Mouse (Mus musculus) forelimb bud, embryonic 11.5 days (tissue): ENCODE results near the gene Galk1.

Source experiments
- DNase-seq: peaks from one replicate; pipeline ENCODE4 v3.0.0-alpha.2; 2012; ENCODE audit warnings: low read depth, low spot score

Gene Galk1

GRCm38 (mm10) chr11:116012262-116012947, at the start of gene Galk1:
TSS of gene Galk1 (minus strand) at chr11:116012719.
- DNase-seq = peak; percentile 94

GRCm38 (mm10) chr11:116061641-116062415, 49.3 kb upstream of the Galk1 start:
- DNase-seq = no peak

GRCm38 (mm10) chr11:116060596-116060995, 48.1 kb upstream of the Galk1 start:
- no peak for DNase-seq

- DNase-seq = no peak
Measured at GRCm38 (mm10) chr11:116059691-116060025, 47.1 kb upstream of the Galk1 start.

GRCm38 (mm10) chr11:116058868-116059690, 46.6 kb upstream of the Galk1 start:
- no peak for DNase-seq

GRCm38 (mm10) chr11:116058022-116058614, 45.6 kb upstream of the Galk1 start:
- DNase-seq = no peak

- DNase-seq = no peak
Measured at GRCm38 (mm10) chr11:116057237-116057881, 44.8 kb upstream of the Galk1 start.

- DNase-seq = no peak
Measured at GRCm38 (mm10) chr11:116055873-116056272, 43.4 kb upstream of the Galk1 start.

GRCm38 (mm10) chr11:116053510-116054229, 41.2 kb upstream of the Galk1 start:
- DNase-seq = no peak

GRCm38 (mm10) chr11:116050196-116050595, 37.7 kb upstream of the Galk1 start:
- DNase-seq = no peak

- no peak for DNase-seq
Measured at GRCm38 (mm10) chr11:116049610-116050009, 37.1 kb upstream of the Galk1 start.

- no peak for DNase-seq
Measured at GRCm38 (mm10) chr11:116045173-116045572, 32.7 kb upstream of the Galk1 start.

- DNase-seq = no peak
Measured at GRCm38 (mm10) chr11:116043286-116043685, 30.8 kb upstream of the Galk1 start.

- DNase-seq = no peak
Measured at GRCm38 (mm10) chr11:116042372-116043138, 30.0 kb upstream of the Galk1 start.

GRCm38 (mm10) chr11:116041833-116042232, 29.3 kb upstream of the Galk1 start:
- no peak for DNase-seq

GRCm38 (mm10) chr11:116040593-116040992, 28.1 kb upstream of the Galk1 start:
- no peak for DNase-seq

- no peak for DNase-seq
Measured at GRCm38 (mm10) chr11:116037826-116038225, 25.3 kb upstream of the Galk1 start.

- DNase-seq = no peak
Measured at GRCm38 (mm10) chr11:116036671-116037070, 24.2 kb upstream of the Galk1 start.

- DNase-seq = no peak
Measured at GRCm38 (mm10) chr11:116034584-116034983, 22.1 kb upstream of the Galk1 start.
